Mouse (Mus musculus) kidney, embryonic 15.5 days (tissue): ENCODE results near the gene Fkbp2. TPM values are rescaled to one million over a fixed set of nuclear protein-coding genes. Genes with fewer than 3 reads are reported as not detected.
A peak's percentile ranks its signal among the peaks of the same experiment; 100 is the strongest.

Experiments used
- ATAC-seq: fragments of 200-750 bp; cut with Nextera tagmentation; replicated peaks from 2 replicates; pipeline ENCODE4 v1.8.0; 2017; ENCODE audit warnings: moderate TSS enrichment; ENCODE audit not compliant: low FRiP score
- H3K27ac ChIP-seq: fragments of 300-500 bp; sonication (generic); 2 replicates; pipeline ENCODE4 v1.5.1; 2015; ENCODE audit warnings: mild to moderate bottlenecking, inconsistent platforms
- H3K27me3 ChIP-seq: fragments of 300-500 bp; sonication (generic); 2 replicates; pipeline ENCODE4 v1.6.1; 2015; ENCODE audit warnings: inconsistent platforms
- H3K36me3 ChIP-seq: fragments of 300-500 bp; sonication (generic); 2 replicates; pipeline ENCODE4 v1.6.1; 2015; ENCODE audit warnings: inconsistent platforms
- H3K4me1 ChIP-seq: fragments of 300-500 bp; sonication (generic); 2 replicates; pipeline ENCODE4 v1.6.1; 2015; ENCODE audit warnings: inconsistent platforms
- H3K4me2 ChIP-seq: fragments of 300-500 bp; sonication (generic); 2 replicates; pipeline ENCODE4 v1.6.1; 2015; ENCODE audit warnings: moderate library complexity, mild to moderate bottlenecking, inconsistent platforms
- H3K4me3 ChIP-seq: fragments of 300-500 bp; sonication (generic); replicated peaks from 2 replicates; pipeline ENCODE4 v1.5.1; 2015; ENCODE audit warnings: mild to moderate bottlenecking, inconsistent platforms
- H3K9ac ChIP-seq: fragments of 300-500 bp; sonication (generic); 2 replicates; pipeline ENCODE4 v1.6.1; 2015; ENCODE audit warnings: mild to moderate bottlenecking, inconsistent platforms
- H3K9me3 ChIP-seq: fragments of 300-500 bp; sonication (generic); replicated peaks from 2 replicates; pipeline ENCODE4 v1.6.1; 2016; ENCODE audit warnings: inconsistent platforms
- WGBS: fragments of 180-500 bp; shearing (Covaris S2); methylation state at CpG from one replicate; pipeline ENCODE4 v1.1.7; 2015; ENCODE audit warnings: mixed read lengths; 5-methylcytosine and 5-hydroxymethylcytosine counted together
- polyA plus RNA-seq: library from polyadenylated mRNA; unstranded; fragments of >200 nt; fragmentation: Nextera tagmentation; extraction: Ambion mirVana; gene quantifications from 2 replicates; pipeline ENCODE4 v1.2.1, GENCODE M21; 2015

Gene Fkbp2
- polyA plus RNA-seq, 1 experiment from 2014 or later = 137 TPM

DNA sequence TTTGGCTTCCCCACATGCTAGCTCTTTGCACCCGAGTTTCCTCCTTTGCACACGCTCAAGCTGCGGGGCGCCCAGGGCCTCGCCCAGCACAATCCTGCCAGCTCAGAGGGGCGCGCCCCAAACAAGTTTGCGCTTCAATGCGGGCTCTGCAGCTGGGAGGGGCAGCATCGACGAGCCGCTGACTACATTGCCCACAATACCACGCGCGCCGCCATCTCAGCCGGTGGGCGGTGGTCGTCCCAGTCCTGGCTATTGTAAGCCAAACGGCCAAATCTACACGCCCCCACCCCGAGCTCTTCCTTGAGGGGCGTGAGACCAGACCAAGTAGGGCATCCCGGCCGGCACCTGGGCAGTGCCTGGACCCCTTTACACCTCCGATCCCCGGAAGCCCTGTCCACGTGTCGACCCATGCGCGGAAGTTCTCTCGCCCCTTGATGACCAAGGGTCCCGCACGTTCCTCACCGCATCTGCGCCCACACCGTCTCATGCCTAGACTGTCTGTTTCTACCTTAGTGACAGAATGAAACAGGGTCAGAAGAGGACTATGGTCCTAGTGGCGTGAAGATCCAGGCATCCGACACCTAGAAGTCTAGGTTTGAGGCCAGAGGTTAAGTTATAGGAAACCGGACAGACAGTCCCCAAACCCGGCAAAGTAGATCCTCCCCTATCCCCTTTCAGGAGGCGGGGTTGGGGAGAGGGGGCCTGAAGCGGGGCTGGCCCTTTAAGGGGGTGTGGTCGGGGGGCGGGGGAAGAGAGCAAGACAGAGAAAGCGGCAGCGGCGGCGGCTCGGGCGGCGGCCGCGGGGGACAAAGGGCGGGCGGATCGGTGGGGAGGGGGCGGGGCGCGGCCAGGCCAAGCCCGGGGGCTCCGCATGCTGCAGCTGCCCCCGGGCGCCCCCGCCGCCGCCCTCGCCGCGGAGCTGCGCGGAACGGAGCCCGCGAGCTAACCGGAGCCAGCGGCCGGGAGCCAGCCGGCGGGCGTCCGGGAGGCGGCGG lies 5.8 kb downstream of the Fkbp2 start, which contains the start of gene Ppp1r14b:
TSS of gene Ppp1r14b (plus strand) at position 758 of the 995 bp plus-strand sequence.
- no peaks in the 10 kb centered on the region for H3K27me3 ChIP-seq
- peak within 1 kb of the TSS; percentile 62 for H3K4me3 ChIP-seq
- peak within 1 kb of the TSS; percentile 84 for H3K4me2 ChIP-seq
- H3K36me3 ChIP-seq = peaks cover 19% of the 10 kb centered on the region
- H3K9me3 ChIP-seq = no peaks in the 10 kb centered on the region
- H3K9ac ChIP-seq = peak within 1 kb of the TSS; percentile 66
- peak within 1 kb of the TSS; percentile 94 for H3K27ac ChIP-seq
- peak; percentile 69 for ATAC-seq
- WGBS = under 1% methylated on average over 62 of the region's 84 CpGs
- peaks cover 72% of the 10 kb centered on the region for H3K4me1 ChIP-seq

DNA sequence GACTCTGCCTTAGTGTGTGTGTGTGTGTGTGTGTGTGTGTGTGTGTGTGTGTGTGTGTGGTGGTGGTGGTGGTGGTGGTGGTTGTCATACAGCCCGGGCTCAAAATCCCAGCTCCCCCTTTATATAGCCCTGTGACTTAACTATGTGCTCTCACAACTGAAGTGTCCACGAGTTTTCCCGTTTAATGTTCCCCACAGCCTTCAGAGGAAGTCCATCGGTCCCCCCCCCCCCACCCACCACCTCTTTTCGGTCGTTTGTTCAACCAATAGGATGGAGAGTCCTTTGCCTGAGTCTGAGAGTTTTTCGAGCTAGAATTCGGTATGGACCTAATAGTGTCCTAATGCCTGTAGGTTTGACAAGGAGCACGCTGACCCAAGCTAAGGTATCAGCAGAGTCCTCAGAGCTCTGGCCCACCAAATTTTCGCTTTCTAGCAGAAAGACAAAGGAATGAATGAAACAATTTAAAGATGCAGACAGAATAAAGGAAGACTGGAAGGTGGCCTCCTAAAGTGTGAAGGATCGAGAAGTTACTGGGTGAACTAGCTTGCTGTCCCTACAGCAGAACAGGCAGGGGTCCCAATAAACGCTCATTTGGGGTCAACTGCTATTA lies 6.6 kb downstream of the Fkbp2 start:
- Histone ChIP-seq H3K4me1 (peaks cover 72% of the 10 kb centered on the region), H3K36me3 (peaks cover 16% of the 10 kb centered on the region), H3K4me3 (peak overlapping the region; percentile 62), H3K9ac (peak overlapping the region; percentile 66), H3K27me3 (no peaks in the 10 kb centered on the region), H3K27ac (peak overlapping the region; percentile 94), H3K9me3 (no peaks in the 10 kb centered on the region), H3K4me2 (peak overlapping the region; percentile 84)
- ATAC-seq = no peak
- 28% methylated on average over 11 of the region's 12 CpGs for WGBS

DNA sequence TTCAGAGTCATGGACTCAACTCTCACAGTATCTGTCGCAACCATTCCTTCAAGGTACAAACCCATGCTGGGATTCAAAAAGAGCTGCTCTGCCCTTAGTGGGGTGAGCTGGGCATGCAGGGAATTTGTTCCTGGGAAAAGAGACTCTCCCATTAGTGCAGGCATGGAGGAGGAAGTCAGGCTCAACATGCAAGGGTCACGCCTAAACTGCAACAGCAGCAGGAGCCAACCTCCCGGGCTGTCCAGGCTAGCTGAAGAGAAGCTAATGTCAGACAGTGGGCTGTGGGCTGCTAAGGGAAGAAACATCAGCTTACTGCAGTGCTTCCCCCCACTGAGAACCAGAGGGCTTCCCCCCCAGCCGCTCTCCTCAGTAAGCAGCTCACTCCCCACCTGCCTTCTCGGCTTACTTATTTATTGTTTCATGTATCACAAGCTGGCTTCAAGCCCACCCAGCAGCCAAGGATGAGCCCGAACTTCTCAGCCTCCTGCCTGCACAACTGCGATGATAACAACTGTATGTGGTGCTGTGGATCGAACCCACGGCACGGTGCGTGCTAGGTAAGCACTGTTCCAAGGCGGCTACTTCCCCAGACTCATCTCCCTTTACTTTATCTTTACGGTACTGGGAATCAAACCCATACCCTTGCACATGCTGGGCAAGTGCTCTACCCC lies 7.9 kb downstream of the Fkbp2 start:
- peak overlapping the region; percentile 57; the same call in 1 of the 2 replicates for H3K27ac ChIP-seq
- peaks cover 3% of the 10 kb centered on the region for H3K36me3 ChIP-seq
- no peak overlapping the region for H3K4me2 ChIP-seq
- no peak for ATAC-seq
- H3K27me3 ChIP-seq = no peaks in the 10 kb centered on the region
- WGBS = 72% methylated on average over 13 of the region's 13 CpGs
- no peak overlapping the region for H3K9ac ChIP-seq
- H3K4me1 ChIP-seq = peaks cover 71% of the 10 kb centered on the region
- H3K9me3 ChIP-seq = no peaks in the 10 kb centered on the region
- no peak overlapping the region for H3K4me3 ChIP-seq

DNA sequence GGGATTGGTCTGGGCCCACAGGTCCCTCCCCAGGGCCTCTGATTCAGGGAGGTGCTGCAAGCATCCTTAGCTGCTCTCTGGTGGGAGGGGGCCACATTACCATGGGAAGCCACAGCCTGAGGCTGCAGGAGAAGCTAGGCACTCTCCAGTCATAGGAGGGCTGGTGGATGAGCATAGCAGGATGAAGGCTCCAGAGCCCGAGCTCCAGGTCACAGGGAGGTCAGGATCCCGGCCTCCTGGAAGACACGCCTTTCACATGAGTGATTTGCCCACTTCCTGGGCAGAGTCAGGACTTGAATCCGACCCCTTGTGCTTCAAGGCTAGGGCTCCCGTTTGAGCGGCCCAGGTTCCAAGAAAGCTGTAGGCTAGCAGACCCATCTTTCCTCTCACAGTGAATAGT lies 8.7 kb downstream of the Fkbp2 start:
- ATAC-seq = no peak
- H3K4me2 ChIP-seq = 0 out of 2 replicates have a peak overlapping the region, but pooled peaks have one; percentile 3
- H3K9ac ChIP-seq = 0 out of 2 replicates have a peak overlapping the region, but pooled peaks have one; percentile 7
- no peaks in the 10 kb centered on the region for H3K27me3 ChIP-seq
- no peak overlapping the region for H3K4me3 ChIP-seq
- WGBS = 17% methylated on average over 6 of the region's 6 CpGs
- H3K27ac ChIP-seq = peak overlapping the region; percentile 57; the same call in 1 of the 2 replicates
- H3K9me3 ChIP-seq = no peaks in the 10 kb centered on the region
- H3K4me1 ChIP-seq = peaks cover 65% of the 10 kb centered on the region
- peaks cover 3% of the 10 kb centered on the region for H3K36me3 ChIP-seq

DNA sequence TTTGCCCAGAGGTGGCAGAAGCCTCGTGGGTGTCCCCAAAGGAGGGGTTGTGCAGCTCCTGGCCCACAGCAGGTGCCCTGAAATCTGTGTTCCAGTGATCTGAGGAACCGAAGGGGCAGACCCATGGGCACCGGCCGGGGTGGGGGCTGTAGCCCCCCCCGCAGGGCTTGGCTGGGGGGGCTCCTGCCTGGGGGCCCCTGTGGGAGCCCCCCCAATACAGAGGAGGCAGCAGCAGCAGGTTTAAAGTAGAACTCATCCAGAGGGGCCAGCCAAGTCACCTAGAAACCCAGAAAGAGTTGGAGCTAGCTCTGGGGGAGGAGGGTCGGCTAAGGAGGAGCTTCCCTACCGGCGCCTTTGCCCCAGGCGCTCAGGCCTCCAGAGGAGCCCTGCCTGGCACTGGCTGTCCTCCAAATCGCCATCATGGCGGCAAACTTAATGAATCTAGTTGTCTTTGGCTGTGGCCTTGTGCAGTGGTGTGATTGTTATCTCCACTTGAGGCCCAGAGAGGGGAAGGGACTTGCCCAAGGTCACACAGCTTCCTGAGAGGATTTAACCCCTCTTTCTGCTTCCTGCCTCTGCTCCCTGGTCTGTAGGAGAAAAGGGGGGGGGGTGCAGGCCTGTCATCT lies 9.7 kb downstream of the Fkbp2 start:
- no peak for ATAC-seq
- peaks cover 55% of the 10 kb centered on the region for H3K4me1 ChIP-seq
- H3K36me3 ChIP-seq = peaks cover 13% of the 10 kb centered on the region
- H3K4me3 ChIP-seq = peak overlapping the region; percentile 78
- 21% methylated on average over 11 of the region's 11 CpGs for WGBS
- H3K9ac ChIP-seq = no peak overlapping the region
- H3K4me2 ChIP-seq = peak overlapping the region; percentile 72
- no peaks in the 10 kb centered on the region for H3K27me3 ChIP-seq
- peak overlapping the region; percentile 11; the same call in 1 of the 2 replicates for H3K27ac ChIP-seq
- H3K9me3 ChIP-seq = no peaks in the 10 kb centered on the region

DNA sequence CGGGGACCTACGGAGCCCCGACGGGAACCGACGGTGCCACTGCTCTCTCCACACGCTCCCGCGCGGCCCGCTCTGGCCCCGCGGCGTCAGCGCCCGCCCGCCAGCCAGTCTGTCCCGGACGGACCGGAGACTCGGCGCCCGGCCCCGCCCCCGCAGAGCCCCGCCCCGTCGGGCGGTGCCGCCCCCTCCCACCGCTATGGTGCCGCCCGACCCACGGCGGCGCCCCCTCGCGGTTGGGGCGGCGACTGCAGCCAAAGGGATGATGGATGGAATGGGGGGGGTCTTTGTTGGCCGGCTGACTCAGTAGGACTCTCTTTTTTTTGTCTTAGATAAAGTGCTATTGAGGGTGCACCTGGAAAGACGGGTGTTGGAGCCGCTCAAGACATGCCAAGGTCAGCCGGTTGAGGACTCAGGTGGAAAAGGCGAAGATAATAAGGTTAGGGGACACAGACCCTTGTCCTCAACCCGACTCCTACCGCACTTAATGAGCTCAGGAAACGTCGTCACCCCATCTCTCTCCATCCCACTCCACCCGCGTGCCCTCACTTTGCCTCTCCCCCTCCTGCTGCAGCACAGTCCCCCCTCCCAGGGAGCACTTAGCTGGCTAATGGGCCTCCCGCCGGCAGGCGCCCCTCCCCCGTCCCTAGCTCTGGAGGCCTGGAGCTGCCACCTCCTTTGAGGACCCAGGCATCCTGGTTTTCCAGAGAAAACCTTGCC lies 10.5 kb downstream of the Fkbp2 start:
- no peaks in the 10 kb centered on the region for H3K27me3 ChIP-seq
- peak; percentile 40 for ATAC-seq
- peak overlapping the region; percentile 78 for H3K4me3 ChIP-seq
- H3K4me2 ChIP-seq = peak overlapping the region; percentile 72
- peaks cover 55% of the 10 kb centered on the region for H3K4me1 ChIP-seq
- no peaks in the 10 kb centered on the region for H3K9me3 ChIP-seq
- peak overlapping the region; percentile 61 for H3K27ac ChIP-seq
- under 1% methylated on average over 54 of the region's 55 CpGs for WGBS
- H3K9ac ChIP-seq = peak overlapping the region; percentile 73
- peaks cover 21% of the 10 kb centered on the region for H3K36me3 ChIP-seq

DNA sequence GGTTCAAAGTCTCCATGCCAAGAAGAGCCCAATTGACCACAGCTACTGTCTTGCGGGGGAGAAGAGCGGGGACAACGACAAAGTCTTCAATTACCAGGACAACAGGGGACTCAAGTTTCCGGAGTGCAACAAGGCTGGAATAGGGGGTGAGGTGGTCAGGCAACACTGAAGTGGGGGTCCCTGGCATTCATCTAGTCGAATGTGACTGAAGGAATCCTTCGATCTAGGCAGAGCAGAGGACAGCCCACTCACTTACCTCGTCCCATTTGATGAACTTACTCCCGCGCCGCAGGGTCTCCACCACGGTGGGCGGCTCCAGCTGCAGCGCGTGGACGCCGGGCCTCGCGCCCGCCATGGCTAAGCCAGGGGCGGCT lies 11.0 kb downstream of the Fkbp2 start:
- no peaks in the 10 kb centered on the region for H3K27me3 ChIP-seq
- peak overlapping the region; percentile 61 for H3K27ac ChIP-seq
- no peaks in the 10 kb centered on the region for H3K9me3 ChIP-seq
- peaks cover 55% of the 10 kb centered on the region for H3K4me1 ChIP-seq
- H3K9ac ChIP-seq = peak overlapping the region; percentile 73
- peaks cover 26% of the 10 kb centered on the region for H3K36me3 ChIP-seq
- peak overlapping the region; percentile 72 for H3K4me2 ChIP-seq
- ATAC-seq = peak; percentile 12
- 0% methylated on average over 20 of the region's 20 CpGs for WGBS
- H3K4me3 ChIP-seq = peak overlapping the region; percentile 78

DNA sequence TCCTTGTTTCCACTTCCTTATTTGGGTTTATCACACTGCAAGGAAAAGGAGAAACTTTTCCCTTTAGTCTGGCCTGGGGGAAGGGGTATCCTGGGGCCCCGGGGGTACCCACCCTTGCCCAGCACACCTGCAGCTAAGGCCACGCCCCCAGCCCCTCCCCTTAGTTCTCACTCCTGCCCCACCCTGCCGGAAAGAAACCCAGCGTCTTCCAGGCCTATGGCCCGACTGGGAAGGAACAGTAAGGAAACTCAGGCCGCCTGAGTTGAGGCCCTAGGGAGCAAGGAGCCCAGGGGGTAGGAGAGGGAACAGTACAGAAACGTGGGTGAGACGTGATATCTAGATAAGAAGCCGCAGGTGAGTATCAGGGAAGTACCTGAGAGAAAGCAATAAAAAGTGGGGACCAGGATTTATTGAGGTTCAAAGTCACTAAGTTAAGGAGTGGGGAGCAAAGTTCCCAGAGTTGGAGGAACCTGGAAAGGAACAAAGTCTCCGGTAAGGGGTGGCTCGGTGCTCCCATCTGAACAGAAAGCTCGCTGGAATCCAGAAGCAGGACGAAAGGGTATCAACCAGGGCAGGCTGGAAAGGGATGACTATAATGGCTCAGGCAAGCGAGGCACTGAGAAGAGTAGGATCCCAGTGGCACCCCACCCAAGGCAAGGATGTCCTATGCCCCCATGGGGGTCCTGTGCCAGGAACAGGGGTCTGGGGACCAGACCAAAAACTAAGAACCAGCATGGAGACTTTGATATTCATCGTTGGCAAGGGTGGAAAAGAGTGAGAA lies 11.6 kb downstream of the Fkbp2 start:
- no peak for ATAC-seq
- Histone ChIP-seq H3K4me2 (peak overlapping the region; percentile 72), H3K36me3 (peaks cover 32% of the 10 kb centered on the region), H3K4me3 (peak overlapping the region; percentile 78), H3K27ac (peak overlapping the region; percentile 61), H3K27me3 (no peaks in the 10 kb centered on the region), H3K9me3 (no peaks in the 10 kb centered on the region), H3K4me1 (peaks cover 50% of the 10 kb centered on the region), H3K9ac (peak overlapping the region; percentile 73)
- WGBS = 7% methylated on average over 15 of the region's 15 CpGs

DNA sequence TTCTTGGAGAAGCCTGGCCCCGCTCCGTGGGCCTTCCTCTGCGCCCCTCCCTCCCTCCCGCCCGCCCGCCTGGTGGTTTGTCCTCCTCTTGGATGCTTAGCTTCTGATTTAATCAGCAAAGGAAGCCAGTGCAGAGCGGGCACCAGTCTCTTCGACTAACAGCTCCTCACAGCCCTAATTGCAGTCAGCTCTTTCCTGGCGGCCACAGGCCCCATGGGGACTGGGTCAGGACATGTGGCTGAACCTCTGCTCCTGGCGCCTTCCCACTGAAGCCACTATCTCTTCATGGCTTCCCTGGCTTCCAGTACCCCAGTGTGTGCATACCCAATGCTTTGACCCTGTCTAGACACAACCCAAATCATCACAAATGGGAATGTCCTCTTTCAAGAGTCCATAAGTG lies 23.8 kb downstream of the Fkbp2 start:
- WGBS = 82% methylated on average over 10 of the region's 10 CpGs
- Histone ChIP-seq H3K4me2 (no peak overlapping the region), H3K27ac (no peak overlapping the region), H3K27me3 (no peaks in the 10 kb centered on the region), H3K9me3 (no peaks in the 10 kb centered on the region), H3K36me3 (peaks cover 73% of the 10 kb centered on the region), H3K4me1 (peaks cover 15% of the 10 kb centered on the region), H3K4me3 (no peak overlapping the region), H3K9ac (no peak overlapping the region)
- no peak for ATAC-seq

DNA sequence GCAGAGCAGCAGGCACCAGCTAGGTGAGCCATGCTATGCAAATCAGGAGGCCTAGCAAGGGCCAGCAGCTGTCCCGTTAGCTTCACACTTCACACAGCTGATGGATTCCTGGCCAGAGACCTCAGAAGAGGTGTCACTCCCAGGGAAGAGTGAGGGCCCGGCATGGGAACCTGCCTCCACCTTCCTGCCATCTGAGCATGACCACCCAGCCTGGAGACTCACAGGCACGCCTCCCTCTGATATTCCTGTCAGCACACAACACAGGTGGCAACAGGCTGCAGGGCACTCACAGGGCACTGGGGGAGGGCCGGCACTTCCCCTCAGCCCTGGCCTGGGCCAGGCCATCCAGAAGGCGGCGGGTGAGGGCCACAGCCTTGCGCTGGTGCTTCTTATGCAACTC lies 24.9 kb downstream of the Fkbp2 start:
- Histone ChIP-seq H3K9me3 (no peaks in the 10 kb centered on the region), H3K36me3 (peaks cover 68% of the 10 kb centered on the region), H3K9ac (no peak overlapping the region), H3K4me2 (no peak overlapping the region), H3K4me3 (no peak overlapping the region), H3K27ac (no peak overlapping the region), H3K27me3 (no peaks in the 10 kb centered on the region), H3K4me1 (peaks cover 16% of the 10 kb centered on the region)
- 76% methylated on average over 7 of the region's 7 CpGs for WGBS
- no peak for ATAC-seq
